In the genomic region with DNA sequence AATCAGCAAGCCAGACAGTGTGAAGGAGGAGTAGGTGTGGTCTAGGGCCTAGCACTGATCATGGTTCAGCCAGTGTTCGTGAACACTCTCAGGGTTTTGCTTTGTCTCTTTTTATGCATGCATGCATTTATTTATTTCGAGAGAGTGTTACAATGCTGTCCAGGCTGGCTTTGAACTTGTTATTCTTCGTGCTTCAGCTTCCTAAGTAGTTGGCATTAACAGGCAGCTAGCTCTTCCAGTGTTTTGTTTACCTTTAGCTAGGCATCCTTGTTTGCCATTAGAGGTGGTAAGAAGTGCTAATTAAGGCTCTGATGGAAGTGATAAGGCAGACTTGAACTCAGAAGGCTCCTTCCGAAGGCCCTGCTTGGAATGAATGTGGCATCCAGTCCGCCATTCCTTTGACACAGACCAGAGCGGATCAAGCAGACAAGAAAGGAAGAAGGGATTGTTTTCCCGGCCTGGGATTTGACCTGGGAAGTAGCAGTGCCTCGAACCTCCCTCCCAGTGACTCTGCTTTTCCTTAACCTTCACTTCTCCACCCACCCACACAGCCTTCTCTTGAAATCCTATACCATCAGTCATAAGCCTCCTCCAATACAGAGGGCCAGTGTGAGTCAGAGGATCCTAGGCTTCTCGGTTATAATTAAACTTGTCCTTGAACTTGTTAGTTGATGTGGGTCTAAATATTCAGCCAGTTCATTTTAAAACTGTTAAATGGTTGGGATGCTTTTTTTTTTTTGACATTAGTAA, we compare ENCODE assay signal across 10 mouse cellular contexts. TPM values are rescaled to one million over a fixed set of nuclear protein-coding genes. Genes with fewer than 3 reads are reported as not detected.
DNase-seq lines count a peak whose midpoint lies in the region; ATAC-seq and TF ChIP-seq lines count a peak whose summit lies in the region.
"Had no signal": no experiment of that assay in that cellular context is flagged by ENCODE, and none has a peak within 500 bp of the region (broad histone marks: within the 10 kb centered on the region; RNA-seq: fewer than 3 reads in every experiment).

No protein-coding gene starts in this region.

- no peak for DNase-seq in heart, postnatal 36 days
- no peak for DNase-seq in forebrain, embryonic 14.5 days (ENCODE audit: low spot score)
- no peak for DNase-seq in cerebellum, adult 8-10 months
- no peak for DNase-seq in lung, postnatal 25 days (ENCODE audit: low spot score)
- DNase-seq in ovary, postnatal 14 days (ENCODE audit: low spot score): no peak
- DNase-seq: cerebellum, postnatal 36 days had no signal

- H3K36me3 ChIP-seq in heart, embryonic 11.5 days (ENCODE audit: control insufficient read depth, insufficient read depth, low read length): no peaks in the 10 kb centered on the region
- H3K36me3 ChIP-seq in E14TG2a.4 (ENCODE audit: insufficient read depth, low read length): peaks cover 14% of the 10 kb centered on the region
- no peaks in the 10 kb centered on the region for H3K36me3 ChIP-seq in forebrain, embryonic 14.5 days (ENCODE audit: control insufficient read depth, insufficient read depth, low read length)
- H3K36me3 ChIP-seq in liver, embryonic 15.5 days (replicated peaks): peaks cover 6% of the 10 kb centered on the region; the same call in 1 of the 2 replicates

- H3K4me3 ChIP-seq in heart, embryonic 11.5 days (ENCODE audit: low read depth, low read length): peak overlapping the region; percentile 92
- peak overlapping the region; percentile 94 for H3K4me3 ChIP-seq in E14TG2a.4 (replicated peaks; ENCODE audit: low read length)
- H3K4me3 ChIP-seq in forebrain, embryonic 14.5 days (ENCODE audit: low read depth, low read length): peak overlapping the region; percentile 78
- peak overlapping the region; percentile 91 for H3K4me3 ChIP-seq in liver, embryonic 15.5 days (replicated peaks)

- H3K9me3 ChIP-seq in heart, embryonic 11.5 days (replicated peaks; ENCODE audit: control insufficient read depth, low read length): no peaks in the 10 kb centered on the region
- H3K9me3 ChIP-seq in E14TG2a.4 (ENCODE audit: low read length): no peaks in the 10 kb centered on the region
- H3K9me3 ChIP-seq in forebrain, embryonic 14.5 days (replicated peaks; ENCODE audit: control insufficient read depth, low read length): no peaks in the 10 kb centered on the region
- H3K9me3 ChIP-seq in liver, embryonic 15.5 days (replicated peaks): no peaks in the 10 kb centered on the region

- H3K27ac ChIP-seq in heart, embryonic 11.5 days (ENCODE audit: low read depth, low read length): peak overlapping the region; percentile 59; the same call in 1 of the 2 replicates
- no peak overlapping the region for H3K27ac ChIP-seq in forebrain, embryonic 14.5 days (ENCODE audit: low read depth, low read length)
- peak overlapping the region; percentile 94 for H3K27ac ChIP-seq in liver, embryonic 15.5 days (replicated peaks)
- H3K27ac ChIP-seq: macrophage had no signal

- peak overlapping the region; percentile 83 for H3K4me2 ChIP-seq in heart, embryonic 11.5 days
- peak overlapping the region; percentile 60 for H3K4me2 ChIP-seq in forebrain, embryonic 14.5 days (ENCODE audit: low read length)
- H3K4me2 ChIP-seq in liver, embryonic 15.5 days: peak overlapping the region; percentile 87

- no peaks in the 10 kb centered on the region for H3K27me3 ChIP-seq in heart, embryonic 11.5 days (ENCODE audit: control insufficient read depth, insufficient read depth, low read length)
- H3K27me3 ChIP-seq in E14TG2a.4 (ENCODE audit: insufficient read depth, low read length): no peaks in the 10 kb centered on the region
- no peaks in the 10 kb centered on the region for H3K27me3 ChIP-seq in forebrain, embryonic 14.5 days (replicated peaks; ENCODE audit: control insufficient read depth, insufficient read depth, low read length)
- H3K27me3 ChIP-seq in liver, embryonic 15.5 days: no peaks in the 10 kb centered on the region

- no peak for TF ChIP-seq CTCF in E14TG2a.4 (conservative IDR thresholded peaks at IDR 0.05; ENCODE audit: low read length)

- intact Hi-C loops in heart, postnatal 36 days (cut with DNase I): loop anchor here (1.0 kb wide), 1 partner anchor 29 kb away; the partner anchor contains the start of gene Rpl37

- ATAC-seq in heart, embryonic 11.5 days (replicated peaks; ENCODE audit: insufficient number of reproducible peaks, low FRiP score, low TSS enrichment): no peak
- ATAC-seq in forebrain, embryonic 14.5 days: no peak
- no peak for ATAC-seq in liver, embryonic 15.5 days (ENCODE audit: insufficient read depth)

- H3K4me1 ChIP-seq in heart, embryonic 11.5 days (ENCODE audit: control insufficient read depth, insufficient read depth, low read length): peaks cover 8% of the 10 kb centered on the region
- H3K4me1 ChIP-seq in E14TG2a.4 (replicated peaks; ENCODE audit: low read depth, low read length): peaks cover 61% of the 10 kb centered on the region
- peaks cover 17% of the 10 kb centered on the region; the same call in 1 of the 2 replicates for H3K4me1 ChIP-seq in forebrain, embryonic 14.5 days (ENCODE audit: control insufficient read depth, insufficient read depth, low read length)
- H3K4me1 ChIP-seq in liver, embryonic 15.5 days (replicated peaks): peaks cover 75% of the 10 kb centered on the region

- H3K9ac ChIP-seq in heart, embryonic 11.5 days (ENCODE audit: low read depth, low read length): peak overlapping the region; percentile 60
- H3K9ac ChIP-seq in forebrain, embryonic 14.5 days (ENCODE audit: low read length): 0 out of 2 replicates have a peak overlapping the region, but pooled peaks have one; percentile 83
- peak overlapping the region; percentile 96 for H3K9ac ChIP-seq in liver, embryonic 15.5 days

- 31% methylated on average over 9 of the region's 9 CpGs for WGBS in heart, embryonic 11.5 days (ENCODE audit: insufficient replicate concordance)
- WGBS in forebrain, embryonic 14.5 days: 48% methylated on average over 9 of the region's 9 CpGs
- 53% methylated on average over 9 of the region's 9 CpGs for WGBS in liver, embryonic 15.5 days (ENCODE audit: insufficient replicate concordance)

RNA-seq across cellular contexts. Expression of gene Prkaa1, which starts 1.7 kb away (rescaled TPM):
- polyA plus RNA-seq in heart, embryonic 11.5 days (2014; fragmentation: Nextera tagmentation; extraction: Ambion mirVana): 25.5 and 28.0 TPM in 2 replicates
- total RNA-seq in heart, postnatal 36 days (2021): 10 to 100 TPM; 12.9 to 16.2 TPM
- polyA plus RNA-seq in forebrain, embryonic 14.5 days (2014; fragmentation: Nextera tagmentation; extraction: Ambion mirVana): 15.7 and 17.0 TPM in 2 replicates
- polyA plus RNA-seq in liver, embryonic 15.5 days (2015; fragmentation: Nextera tagmentation; extraction: Ambion mirVana): 11.4 and 12.2 TPM in 2 replicates

RNA-seq across cellular contexts. Expression of gene Rpl37, which starts 28.9 kb away (rescaled TPM):
- polyA plus RNA-seq in heart, embryonic 11.5 days (2014; fragmentation: Nextera tagmentation; extraction: Ambion mirVana): 433 and 532 TPM in 2 replicates
- total RNA-seq in heart, postnatal 36 days (2021): 100 to 1,000 TPM; 191 to 205 TPM
- 391 and 567 TPM in 2 replicates for polyA plus RNA-seq in forebrain, embryonic 14.5 days (2014; fragmentation: Nextera tagmentation; extraction: Ambion mirVana)
- 195 and 292 TPM in 2 replicates for polyA plus RNA-seq in liver, embryonic 15.5 days (2015; fragmentation: Nextera tagmentation; extraction: Ambion mirVana)

RNA-seq across cellular contexts. Expression of gene Card6, which starts 37.0 kb away (rescaled TPM):
- 2.5 TPM in 2 replicates for polyA plus RNA-seq in heart, embryonic 11.5 days (2014; fragmentation: Nextera tagmentation; extraction: Ambion mirVana)
- 1 to 10 TPM; 7.3 to 7.4 TPM for total RNA-seq in heart, postnatal 36 days (2021)
- 0.72 and 0.85 TPM in 2 replicates for polyA plus RNA-seq in forebrain, embryonic 14.5 days (2014; fragmentation: Nextera tagmentation; extraction: Ambion mirVana)
- polyA plus RNA-seq in liver, embryonic 15.5 days (2015; fragmentation: Nextera tagmentation; extraction: Ambion mirVana): 1.2 and 1.6 TPM in 2 replicates

RNA-seq across cellular contexts. Expression of gene Ttc33, which starts 40.0 kb away (rescaled TPM):
- polyA plus RNA-seq in heart, embryonic 11.5 days (2014; fragmentation: Nextera tagmentation; extraction: Ambion mirVana): 35.0 and 37.5 TPM in 2 replicates
- 10 to 100 TPM; 38.2 to 40.7 TPM for total RNA-seq in heart, postnatal 36 days (2021)
- polyA plus RNA-seq in forebrain, embryonic 14.5 days (2014; fragmentation: Nextera tagmentation; extraction: Ambion mirVana): 65.6 and 75.5 TPM in 2 replicates
- polyA plus RNA-seq in liver, embryonic 15.5 days (2015; fragmentation: Nextera tagmentation; extraction: Ambion mirVana): 13.5 and 15.7 TPM in 2 replicates
